Mouse (Mus musculus) kidney, embryonic 16.5 days (tissue): ENCODE measurements around the gene Hoxc8. TPM values are rescaled to one million over a fixed set of nuclear protein-coding genes. Genes with fewer than 3 reads are reported as not detected.

Source experiments
- ATAC-seq: fragments of 200-750 bp; cut with Nextera tagmentation; 2 replicates; pipeline ENCODE4 v1.8.0; 2017; ENCODE audit warnings: moderate TSS enrichment; ENCODE audit not compliant: low FRiP score, low TSS enrichment
- H3K27ac ChIP-seq: fragments of 300-500 bp; sonication (generic); 2 replicates; pipeline ENCODE4 v1.5.1; 2014; ENCODE audit warnings: low read length
- H3K27me3 ChIP-seq: fragments of 300-500 bp; sonication (generic); 2 replicates; pipeline ENCODE4 v1.6.1; 2014; ENCODE audit warnings: low read length, control low read depth, mixed read lengths; ENCODE audit not compliant: insufficient read depth
- H3K36me3 ChIP-seq: fragments of 300-500 bp; sonication (generic); 2 replicates; pipeline ENCODE4 v1.6.1; 2014; ENCODE audit warnings: low read length, control low read depth, mixed read lengths; ENCODE audit not compliant: insufficient read depth
- H3K4me1 ChIP-seq: fragments of 300-500 bp; sonication (generic); 2 replicates; pipeline ENCODE4 v1.6.1; 2014; ENCODE audit warnings: low read length, control low read depth, mixed read lengths; ENCODE audit not compliant: insufficient read depth
- H3K4me2 ChIP-seq: fragments of 300-500 bp; sonication (generic); replicated peaks from 2 replicates; pipeline ENCODE4 v1.6.1; 2014; ENCODE audit warnings: low read depth, low read length
- H3K4me3 ChIP-seq: fragments of 300-500 bp; sonication (generic); 2 replicates; pipeline ENCODE4 v1.5.1; 2014; ENCODE audit warnings: mild to moderate bottlenecking, low read length
- H3K9ac ChIP-seq: fragments of 300-500 bp; sonication (generic); replicated peaks from 2 replicates; pipeline ENCODE4 v1.6.1; 2014; ENCODE audit warnings: low read length
- H3K9me3 ChIP-seq: fragments of 300-500 bp; sonication (generic); 2 replicates; pipeline ENCODE4 v1.6.1; 2016; ENCODE audit warnings: low read length, control low read depth
- WGBS: fragments of 180-500 bp; shearing (Covaris S2); extraction: QIAGEN DNeasy Blood & Tissue Kit; methylation state at CpG from one replicate; pipeline ENCODE4 v1.1.7; 2014; 5-methylcytosine and 5-hydroxymethylcytosine counted together
- polyA plus RNA-seq: library from polyadenylated mRNA; unstranded; fragments of >200 nt; fragmentation: Nextera tagmentation; extraction: Ambion mirVana; gene quantifications from 2 replicates; pipeline ENCODE4 v1.2.1, GENCODE M21; 2015

Hoxc8 gene
- polyA plus RNA-seq, 1 experiment from 2014 or later = 6.6 TPM

DNA sequence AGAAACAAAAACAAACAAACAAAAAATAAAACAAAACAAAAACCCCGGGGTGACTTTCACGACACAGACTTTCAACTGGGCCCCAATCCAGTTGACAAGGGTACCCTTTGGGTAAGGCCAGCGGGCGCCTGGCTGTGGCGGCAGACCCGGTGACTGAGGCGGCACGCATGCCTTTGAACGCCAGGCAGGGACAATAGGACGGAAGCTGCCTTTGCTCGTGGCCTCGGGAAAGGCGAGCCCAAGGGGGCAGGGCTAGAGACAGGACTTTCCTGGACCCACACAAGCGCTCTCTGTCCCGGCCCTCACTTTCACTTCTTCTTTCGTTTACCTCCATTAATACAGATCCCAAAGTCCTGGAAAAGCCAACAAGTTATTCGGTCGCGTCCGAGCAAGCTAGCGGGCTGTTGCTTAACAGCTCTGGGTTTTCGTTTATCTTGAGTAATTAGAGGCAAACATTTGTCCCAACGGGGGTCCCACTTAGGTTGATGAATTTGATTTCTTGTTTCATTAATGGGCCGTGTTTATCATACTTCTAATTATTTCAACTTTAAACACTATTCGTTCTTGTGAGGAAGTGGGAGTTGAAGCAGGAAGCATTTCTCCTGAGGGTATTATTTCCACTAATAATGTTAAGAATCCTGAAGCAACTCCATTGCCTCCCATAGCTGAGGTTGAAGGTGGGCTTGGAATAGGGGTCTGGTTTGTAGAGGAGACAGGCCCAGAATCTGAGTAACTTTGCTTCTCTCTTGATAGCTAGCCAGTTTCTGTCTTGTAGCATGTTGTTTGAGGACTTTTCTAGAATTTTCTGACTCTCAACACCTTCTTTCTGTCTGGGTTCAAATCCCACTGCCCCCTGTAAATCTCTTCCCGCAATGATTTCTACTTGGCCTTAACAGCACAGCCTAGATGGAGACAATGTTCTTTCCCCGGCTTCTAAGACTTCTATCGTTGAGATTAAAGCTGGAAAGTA is 26.5 kb upstream of the Hoxc8 start:
- no peaks in the 10 kb centered on the region for H3K9me3 ChIP-seq
- peak overlapping the region; percentile 65 for H3K4me3 ChIP-seq
- H3K36me3 ChIP-seq = no peaks in the 10 kb centered on the region
- peak overlapping the region; percentile 92 for H3K27ac ChIP-seq
- H3K9ac ChIP-seq = peak overlapping the region; percentile 79
- WGBS = 4% methylated on average over 28 of the region's 28 CpGs
- H3K4me2 ChIP-seq = peak overlapping the region; percentile 84
- H3K4me1 ChIP-seq = peaks cover 22% of the 10 kb centered on the region; the same call in 1 of the 2 replicates
- ATAC-seq = peak; percentile 25; the same call in 1 of the 2 replicates
- peaks cover 20% of the 10 kb centered on the region for H3K27me3 ChIP-seq

GRCm38 (mm10) chr15:102965003-102965891 is 25.2 kb upstream of the Hoxc8 start:
- Histone ChIP-seq H3K36me3 (no peaks in the 10 kb centered on the region), H3K4me2 (peak overlapping the region; percentile 84), H3K4me1 (peaks cover 21% of the 10 kb centered on the region; the same call in 1 of the 2 replicates), H3K9me3 (no peaks in the 10 kb centered on the region), H3K4me3 (peak overlapping the region; percentile 65), H3K27ac (peak overlapping the region; percentile 92), H3K27me3 (peaks cover 21% of the 10 kb centered on the region), H3K9ac (peak overlapping the region; percentile 79)
- ATAC-seq = no peak
- WGBS = 6% methylated on average over 26 of the region's 26 CpGs

DNA sequence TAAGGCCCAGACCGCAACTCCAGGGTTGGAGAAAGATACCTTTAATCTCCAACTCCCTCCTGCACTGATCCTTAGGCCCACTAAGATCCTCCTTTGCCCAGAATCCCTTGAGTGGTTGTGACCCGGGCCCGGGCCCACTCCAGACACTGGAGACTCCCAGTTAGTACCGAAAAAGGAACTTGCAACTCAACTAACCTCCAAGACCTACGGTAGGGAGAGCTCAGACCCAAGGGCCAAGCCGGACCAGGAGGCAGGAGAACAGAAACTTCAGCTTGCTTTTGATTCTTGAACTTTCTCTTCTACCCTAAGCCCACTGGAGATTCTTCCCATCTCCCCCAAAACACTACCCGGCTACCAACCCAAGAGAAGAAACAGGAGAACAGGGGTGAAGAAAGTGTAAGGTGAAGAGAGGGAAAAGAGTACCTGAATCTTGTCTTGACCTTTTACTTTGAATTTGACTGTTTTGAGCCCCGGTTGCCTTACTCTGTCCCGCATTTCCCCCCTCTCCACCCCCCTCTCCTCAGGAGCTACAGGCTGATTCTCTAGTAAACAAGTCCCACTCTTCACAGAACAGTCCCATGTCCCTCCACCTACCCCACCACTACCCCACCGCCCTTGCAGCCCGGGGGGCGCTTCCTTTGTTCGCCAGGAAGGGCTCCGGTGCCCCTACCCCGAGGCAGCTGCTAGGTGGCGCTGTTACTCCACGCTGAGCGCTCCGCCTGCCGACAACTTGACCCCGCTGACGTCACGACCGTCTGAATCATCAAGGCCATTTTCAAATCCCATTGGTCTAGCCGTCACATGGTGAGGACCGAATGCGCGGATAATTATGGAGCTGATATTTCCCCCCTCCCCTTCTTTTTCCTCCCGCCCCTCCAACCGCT is 24.3 kb upstream of the Hoxc8 start:
- peaks cover 24% of the 10 kb centered on the region for H3K27me3 ChIP-seq
- peaks cover 21% of the 10 kb centered on the region for H3K4me1 ChIP-seq

GRCm38 (mm10) chr15:102966776-102967311 is 23.6 kb upstream of the Hoxc8 start, which contains the start of gene Hoxc10:
TSS of gene Hoxc10 (plus strand) at chr15:102966796.
- Histone ChIP-seq H3K9ac (peak within 1 kb of the TSS; percentile 90), H3K36me3 (no peaks in the 10 kb centered on the region), H3K27me3 (peaks cover 22% of the 10 kb centered on the region), H3K9me3 (no peaks in the 10 kb centered on the region), H3K4me3 (peak within 1 kb of the TSS; percentile 65), H3K27ac (peak within 1 kb of the TSS; percentile 94), H3K4me2 (peak within 1 kb of the TSS; percentile 84), H3K4me1 (peaks cover 22% of the 10 kb centered on the region)
- under 1% methylated on average over 27 of the region's 27 CpGs for WGBS
- ATAC-seq = peak; percentile 58

More for the DNA sequence above, 24.3 kb upstream of the Hoxc8 start:
- Histone ChIP-seq H3K9ac (peak overlapping the region; percentile 90), H3K4me3 (peak overlapping the region; percentile 65), H3K4me2 (peak overlapping the region; percentile 84), H3K27ac (peak overlapping the region; percentile 94), H3K9me3 (no peaks in the 10 kb centered on the region), H3K36me3 (no peaks in the 10 kb centered on the region)
- peak; percentile 80 for ATAC-seq
- WGBS = 3% methylated on average over 29 of the region's 30 CpGs

DNA sequence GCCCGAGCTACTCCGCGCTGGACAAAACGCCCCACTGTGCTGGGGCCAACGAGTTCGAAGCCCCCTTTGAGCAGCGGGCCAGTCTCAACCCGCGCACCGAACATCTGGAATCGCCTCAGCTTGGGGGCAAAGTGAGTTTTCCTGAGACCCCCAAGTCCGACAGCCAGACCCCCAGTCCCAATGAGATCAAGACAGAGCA is 23.2 kb upstream of the Hoxc8 start, which contains the start of gene Hoxc5:
Gene Hoxc5 (plus strand): TSS at position 132 of the 199 bp plus-strand sequence.
- ATAC-seq = no peak
- Histone ChIP-seq H3K27ac (peak within 1 kb of the TSS; percentile 94), H3K36me3 (no peaks in the 10 kb centered on the region), H3K4me3 (peak within 1 kb of the TSS; percentile 65), H3K4me1 (peaks cover 22% of the 10 kb centered on the region), H3K9ac (peak within 1 kb of the TSS; percentile 90), H3K4me2 (peak within 1 kb of the TSS; percentile 84), H3K27me3 (peaks cover 22% of the 10 kb centered on the region), H3K9me3 (no peaks in the 10 kb centered on the region)
- WGBS = 3% methylated on average over 12 of the region's 12 CpGs

- Histone ChIP-seq H3K4me3 (peak overlapping the region; percentile 65), H3K27ac (peak overlapping the region; percentile 94), H3K4me1 (peaks cover 25% of the 10 kb centered on the region), H3K27me3 (peaks cover 22% of the 10 kb centered on the region), H3K36me3 (no peaks in the 10 kb centered on the region), H3K9me3 (no peaks in the 10 kb centered on the region), H3K4me2 (peak overlapping the region; percentile 84), H3K9ac (peak overlapping the region; percentile 90)
- ATAC-seq = no peak
- WGBS = 4% methylated on average over 34 of the region's 34 CpGs
Observed at GRCm38 (mm10) chr15:102967511-102968397, 22.7 kb upstream of the Hoxc8 start.

DNA sequence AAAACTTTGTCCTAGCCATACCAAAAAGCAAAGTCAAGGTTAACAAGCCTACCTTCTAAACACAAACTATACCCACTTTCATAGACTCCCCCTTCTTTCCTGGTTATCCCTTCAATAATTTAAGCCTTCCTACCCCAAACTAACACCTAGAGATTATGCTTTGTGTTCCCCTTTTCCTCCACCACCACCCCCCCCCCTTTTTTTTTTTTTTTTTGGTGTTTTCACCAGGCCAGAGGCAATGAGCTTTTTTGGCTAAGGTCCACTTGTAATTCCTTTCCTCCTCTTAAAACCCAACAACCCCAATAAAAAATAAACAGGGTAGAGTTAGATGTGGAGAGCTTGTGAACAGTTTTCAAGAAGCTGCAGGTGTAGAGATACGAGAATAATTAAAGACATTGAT is 21.1 kb upstream of the Hoxc8 start:
- ATAC-seq = no peak
- Histone ChIP-seq H3K9ac (peak overlapping the region; percentile 79), H3K4me1 (peaks cover 19% of the 10 kb centered on the region), H3K27me3 (peaks cover 27% of the 10 kb centered on the region), H3K27ac (peak overlapping the region; percentile 70; the same call in 1 of the 2 replicates), H3K36me3 (no peaks in the 10 kb centered on the region), H3K9me3 (no peaks in the 10 kb centered on the region), H3K4me2 (peak overlapping the region; percentile 84), H3K4me3 (peak overlapping the region; percentile 65)
- 25% methylated on average over 1 of the region's 1 CpGs for WGBS

- WGBS = 3% methylated on average over 12 of the region's 12 CpGs
- ATAC-seq = no peak
- Histone ChIP-seq H3K4me2 (peak overlapping the region; percentile 84), H3K27ac (peak overlapping the region; percentile 79), H3K4me3 (peak overlapping the region; percentile 54), H3K9me3 (no peaks in the 10 kb centered on the region), H3K4me1 (peaks cover 25% of the 10 kb centered on the region), H3K27me3 (peaks cover 24% of the 10 kb centered on the region), H3K9ac (peak overlapping the region; percentile 59), H3K36me3 (no peaks in the 10 kb centered on the region)
Observed at GRCm38 (mm10) chr15:102970740-102971139, 19.7 kb upstream of the Hoxc8 start.
